Mouse (Mus musculus) hindbrain, embryonic 13.5 days (tissue): ENCODE measurements around the gene Calcoco1. TPM values are rescaled to one million over a fixed set of nuclear protein-coding genes. Genes with fewer than 3 reads are reported as not detected.
A peak's percentile ranks its signal among the peaks of the same experiment; 100 is the strongest.

Experiments
- ATAC-seq: fragments of 200-750 bp; cut with Nextera tagmentation; 2 replicates; pipeline ENCODE4 v1.8.0; 2017; ENCODE audit warnings: moderate TSS enrichment; ENCODE audit not compliant: low FRiP score
- H3K27ac ChIP-seq: fragments of 300-500 bp; sonication (generic); 2 replicates; pipeline ENCODE4 v1.5.1; 2015; ENCODE audit warnings: inconsistent platforms, mild to moderate bottlenecking, moderate library complexity
- H3K27me3 ChIP-seq: fragments of 300-500 bp; sonication (generic); 2 replicates; pipeline ENCODE4 v1.6.1; 2015; ENCODE audit warnings: mild to moderate bottlenecking, inconsistent platforms
- H3K36me3 ChIP-seq: fragments of 300-500 bp; sonication (generic); 2 replicates; pipeline ENCODE4 v1.6.1; 2015; ENCODE audit warnings: mild to moderate bottlenecking, inconsistent platforms
- H3K4me1 ChIP-seq: fragments of 300-500 bp; sonication (generic); replicated peaks from 2 replicates; pipeline ENCODE4 v1.6.1; 2015; ENCODE audit warnings: inconsistent platforms
- H3K4me2 ChIP-seq: fragments of 300-500 bp; sonication (generic); 2 replicates; pipeline ENCODE4 v1.6.1; 2015; ENCODE audit warnings: inconsistent platforms, mild to moderate bottlenecking, moderate library complexity
- H3K4me3 ChIP-seq: fragments of 300-500 bp; sonication (generic); 2 replicates; pipeline ENCODE4 v1.5.1; 2015; ENCODE audit warnings: mild to moderate bottlenecking, inconsistent platforms
- H3K9ac ChIP-seq: fragments of 300-500 bp; sonication (generic); 2 replicates; pipeline ENCODE4 v1.6.1; 2015; ENCODE audit warnings: mild to moderate bottlenecking, inconsistent platforms
- H3K9me3 ChIP-seq: fragments of 300-500 bp; sonication (generic); 2 replicates; pipeline ENCODE4 v1.6.1; 2016; ENCODE audit warnings: inconsistent platforms
- WGBS: fragments of 180-500 bp; shearing (Covaris S2); methylation state at CpG from one replicate; pipeline ENCODE4 v1.1.7; 2015; 5-methylcytosine and 5-hydroxymethylcytosine counted together
- polyA plus RNA-seq: library from polyadenylated mRNA; unstranded; fragments of >200 nt; fragmentation: Nextera tagmentation; extraction: Ambion mirVana; gene quantifications from 2 replicates; pipeline ENCODE4 v1.2.1, GENCODE M21; 2015

Calcoco1 gene
- polyA plus RNA-seq: 41.8 and 42.3 TPM in 2 replicates

GRCm38 (mm10) chr15:102721980-102722475 is at the start of gene Calcoco1:
TSS of gene Calcoco1 (minus strand) at chr15:102722178.
- Histone ChIP-seq H3K27me3 (no peaks in the 10 kb centered on the region), H3K4me1 (peaks cover 22% of the 10 kb centered on the region), H3K9ac (peak within 1 kb of the TSS; percentile 76), H3K9me3 (no peaks in the 10 kb centered on the region), H3K4me3 (peak within 1 kb of the TSS; percentile 73), H3K4me2 (peak within 1 kb of the TSS; percentile 79), H3K36me3 (peaks cover 26% of the 10 kb centered on the region), H3K27ac (peak within 1 kb of the TSS; percentile 35; the same call in 1 of the 2 replicates)
- WGBS: under 1% methylated on average over 27 of the region's 27 CpGs
- peak; percentile 99 for ATAC-seq

- Histone ChIP-seq H3K4me1 (no peaks in the 10 kb centered on the region), H3K27ac (no peak overlapping the region), H3K36me3 (no peaks in the 10 kb centered on the region), H3K4me2 (no peak overlapping the region), H3K27me3 (peaks cover 29% of the 10 kb centered on the region; the same call in 1 of the 2 replicates), H3K4me3 (no peak overlapping the region), H3K9ac (no peak overlapping the region), H3K9me3 (no peaks in the 10 kb centered on the region)
- ATAC-seq: no peak
- WGBS: 60% methylated on average over 7 of the region's 7 CpGs
These were observed 48.9 kb upstream of the Calcoco1 start for GRCm38 (mm10) chr15:102770866-102771265.

- Histone ChIP-seq H3K9me3 (no peaks in the 10 kb centered on the region), H3K4me3 (no peak overlapping the region), H3K27me3 (peaks cover 54% of the 10 kb centered on the region), H3K27ac (no peak overlapping the region), H3K4me1 (no peaks in the 10 kb centered on the region), H3K36me3 (no peaks in the 10 kb centered on the region), H3K9ac (no peak overlapping the region), H3K4me2 (no peak overlapping the region)
- WGBS: 45% methylated on average over 2 of the region's 2 CpGs
- ATAC-seq: no peak
These were observed 43.2 kb upstream of the Calcoco1 start for GRCm38 (mm10) chr15:102765207-102765606.

GRCm38 (mm10) chr15:102761745-102762378 is 39.9 kb upstream of the Calcoco1 start:
- no peaks in the 10 kb centered on the region for H3K9me3 ChIP-seq
- peak; percentile 83 for ATAC-seq
- H3K4me3 ChIP-seq: no peak overlapping the region
- peaks cover 66% of the 10 kb centered on the region for H3K27me3 ChIP-seq
- no peak overlapping the region for H3K4me2 ChIP-seq
- H3K27ac ChIP-seq: no peak overlapping the region
- 12% methylated on average over 7 of the region's 7 CpGs for WGBS
- H3K4me1 ChIP-seq: no peaks in the 10 kb centered on the region
- H3K36me3 ChIP-seq: no peaks in the 10 kb centered on the region
- H3K9ac ChIP-seq: no peak overlapping the region

GRCm38 (mm10) chr15:102757686-102758085 is 35.7 kb upstream of the Calcoco1 start:
- H3K36me3 ChIP-seq: no peaks in the 10 kb centered on the region
- H3K4me1 ChIP-seq: peaks cover 22% of the 10 kb centered on the region
- H3K27ac ChIP-seq: no peak overlapping the region
- no peaks in the 10 kb centered on the region for H3K9me3 ChIP-seq
- ATAC-seq: no peak
- H3K27me3 ChIP-seq: peaks cover 62% of the 10 kb centered on the region
- no peak overlapping the region for H3K9ac ChIP-seq
- H3K4me3 ChIP-seq: no peak overlapping the region
- no peak overlapping the region for H3K4me2 ChIP-seq
- 97% methylated on average over 1 of the region's 1 CpGs for WGBS

GRCm38 (mm10) chr15:102755053-102755452 is 33.1 kb upstream of the Calcoco1 start:
- no peaks in the 10 kb centered on the region for H3K9me3 ChIP-seq
- H3K9ac ChIP-seq: no peak overlapping the region; the same call in 1 of the 2 replicates
- ATAC-seq: 0 out of 2 replicates have a peak, but pooled peaks have one; percentile 25
- no peaks in the 10 kb centered on the region for H3K36me3 ChIP-seq
- H3K4me1 ChIP-seq: peaks cover 22% of the 10 kb centered on the region
- WGBS: 48% methylated on average over 5 of the region's 5 CpGs
- H3K4me2 ChIP-seq: no peak overlapping the region
- no peak overlapping the region for H3K4me3 ChIP-seq
- H3K27me3 ChIP-seq: peaks cover 68% of the 10 kb centered on the region
- peak overlapping the region; percentile 81 for H3K27ac ChIP-seq

- 42% methylated on average over 7 of the region's 7 CpGs for WGBS
- ATAC-seq: peak; percentile 31; the same call in 1 of the 2 replicates
- H3K27me3 ChIP-seq: peaks cover 66% of the 10 kb centered on the region
These were observed 32.4 kb upstream of the Calcoco1 start for GRCm38 (mm10) chr15:102754361-102754760.

GRCm38 (mm10) chr15:102753170-102753569 is 31.2 kb upstream of the Calcoco1 start:
- H3K4me2 ChIP-seq: 0 out of 2 replicates have a peak overlapping the region, but pooled peaks have one; percentile 4
- H3K9me3 ChIP-seq: no peaks in the 10 kb centered on the region
- H3K27ac ChIP-seq: 0 out of 2 replicates have a peak overlapping the region, but pooled peaks have one; percentile 74
- peaks cover 27% of the 10 kb centered on the region for H3K4me1 ChIP-seq
- H3K9ac ChIP-seq: no peak overlapping the region
- peaks cover 71% of the 10 kb centered on the region for H3K27me3 ChIP-seq
- 3% methylated on average over 13 of the region's 13 CpGs for WGBS
- no peak overlapping the region for H3K4me3 ChIP-seq
- ATAC-seq: peak; percentile 58
- H3K36me3 ChIP-seq: no peaks in the 10 kb centered on the region

More at GRCm38 (mm10) chr15:102754361-102754760, 32.4 kb upstream of the Calcoco1 start:
- Histone ChIP-seq H3K9ac (no peak overlapping the region), H3K4me1 (peaks cover 22% of the 10 kb centered on the region), H3K4me3 (no peak overlapping the region), H3K9me3 (no peaks in the 10 kb centered on the region), H3K36me3 (no peaks in the 10 kb centered on the region), H3K27ac (peak overlapping the region; percentile 81), H3K4me2 (no peak overlapping the region)

GRCm38 (mm10) chr15:102752164-102752563 is 30.2 kb upstream of the Calcoco1 start:
- no peak overlapping the region for H3K9ac ChIP-seq
- peaks cover 37% of the 10 kb centered on the region for H3K4me1 ChIP-seq
- H3K36me3 ChIP-seq: no peaks in the 10 kb centered on the region
- no peak overlapping the region for H3K4me2 ChIP-seq
- peaks cover 72% of the 10 kb centered on the region for H3K27me3 ChIP-seq
- H3K4me3 ChIP-seq: no peak overlapping the region
- ATAC-seq: no peak
- H3K9me3 ChIP-seq: no peaks in the 10 kb centered on the region
- H3K27ac ChIP-seq: 0 out of 2 replicates have a peak overlapping the region, but pooled peaks have one; percentile 14
- 83% methylated on average over 1 of the region's 1 CpGs for WGBS

GRCm38 (mm10) chr15:102750241-102750640 is 28.3 kb upstream of the Calcoco1 start:
- WGBS: 81% methylated on average over 5 of the region's 5 CpGs
- no peak overlapping the region for H3K27ac ChIP-seq
- ATAC-seq: no peak

GRCm38 (mm10) chr15:102749103-102749502 is 27.1 kb upstream of the Calcoco1 start:
- H3K36me3 ChIP-seq: no peaks in the 10 kb centered on the region
- no peak overlapping the region for H3K27ac ChIP-seq
- no peaks in the 10 kb centered on the region for H3K9me3 ChIP-seq
- no peak overlapping the region for H3K9ac ChIP-seq
- H3K4me1 ChIP-seq: peaks cover 58% of the 10 kb centered on the region
- 88% methylated on average over 1 of the region's 1 CpGs for WGBS
- no peak overlapping the region for H3K4me3 ChIP-seq
- peaks cover 73% of the 10 kb centered on the region for H3K27me3 ChIP-seq
- H3K4me2 ChIP-seq: no peak overlapping the region
- no peak for ATAC-seq

More at GRCm38 (mm10) chr15:102750241-102750640, 28.3 kb upstream of the Calcoco1 start:
- no peaks in the 10 kb centered on the region for H3K9me3 ChIP-seq
- peaks cover 56% of the 10 kb centered on the region for H3K4me1 ChIP-seq
- no peaks in the 10 kb centered on the region for H3K36me3 ChIP-seq
- H3K27me3 ChIP-seq: peaks cover 69% of the 10 kb centered on the region
- H3K9ac ChIP-seq: no peak overlapping the region
- no peak overlapping the region for H3K4me3 ChIP-seq
- no peak overlapping the region for H3K4me2 ChIP-seq

GRCm38 (mm10) chr15:102747853-102748252 is 25.9 kb upstream of the Calcoco1 start:
- ATAC-seq: no peak
- 23% methylated on average over 8 of the region's 8 CpGs for WGBS
- H3K9ac ChIP-seq: peak overlapping the region; percentile 78; the same call in 1 of the 2 replicates
- H3K27ac ChIP-seq: peak overlapping the region; percentile 98
- H3K9me3 ChIP-seq: no peaks in the 10 kb centered on the region
- H3K27me3 ChIP-seq: peaks cover 84% of the 10 kb centered on the region
- peak overlapping the region; percentile 78; the same call in 1 of the 2 replicates for H3K4me2 ChIP-seq
- no peak overlapping the region for H3K4me3 ChIP-seq
- H3K36me3 ChIP-seq: no peaks in the 10 kb centered on the region
- H3K4me1 ChIP-seq: peaks cover 59% of the 10 kb centered on the region
